Mouse (Mus musculus): ENCODE results near the gene Ube3a.

- TF ChIP-seq POLR2A (IDR thresholded peaks at IDR 0.05; ENCODE audit: extremely low read depth, insufficient read depth, low read length) (no peak), CTCF (IDR thresholded peaks at IDR 0.05; ENCODE audit: low read depth, low read length) (no peak)
Observed at GRCm38 (mm10) chr7:59230304-59230703, 1.8 kb downstream of the Ube3a start.

All from liver, adult 2 months (tissue).